Mouse (Mus musculus): ENCODE measurements around the gene Thoc5.

Thoc5 gene

DNA sequence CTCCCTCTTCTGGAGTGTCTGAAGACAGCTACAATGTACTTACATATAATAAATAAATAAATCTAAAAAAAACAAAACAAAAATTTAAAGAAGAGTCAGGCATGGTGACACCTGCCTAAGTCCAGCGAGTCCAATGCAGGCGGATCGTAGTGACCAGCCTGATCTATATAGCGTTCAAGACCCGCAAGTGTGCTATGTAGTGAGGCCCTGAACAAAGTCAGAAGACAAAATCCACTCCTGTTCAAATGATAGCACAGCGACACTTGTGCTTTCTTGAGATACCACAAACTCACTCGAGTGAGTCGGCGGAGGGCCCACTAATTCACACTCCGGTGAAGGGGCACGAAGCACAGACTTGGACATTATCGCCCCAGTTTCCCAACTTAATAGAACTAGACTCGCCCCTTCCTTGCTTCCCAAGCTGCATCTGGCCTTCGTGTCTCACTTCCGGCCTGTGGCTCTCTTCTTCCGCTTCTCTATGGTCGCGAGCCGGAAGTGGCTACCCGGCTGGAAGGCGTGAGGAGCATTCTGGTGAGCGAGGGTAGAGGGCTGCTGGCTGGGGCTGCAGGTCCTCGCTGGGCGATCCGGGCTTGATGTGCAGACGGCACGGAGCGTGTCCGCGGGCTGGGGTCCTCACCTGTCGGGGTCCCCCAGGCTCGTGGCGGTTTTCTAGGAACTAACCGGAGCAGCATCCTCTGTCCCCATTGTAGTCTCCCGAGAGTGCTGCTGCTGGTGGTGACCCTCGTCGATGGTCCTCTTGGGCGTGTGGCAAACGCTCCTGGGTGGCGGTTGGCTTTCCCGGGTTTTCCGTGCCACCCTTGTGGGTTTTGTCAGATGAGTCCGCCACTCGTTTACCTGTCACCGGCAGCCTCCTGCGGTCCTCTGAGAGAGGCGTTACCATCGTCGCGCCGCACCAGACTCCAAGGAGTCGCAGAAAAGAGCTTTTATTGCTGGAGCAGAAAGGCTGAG, at the start of gene Thoc5:
Gene Thoc5, plus strand, starts transcription at position 473 of the 969 bp plus-strand sequence.
- peak; percentile 86 for DNase-seq

DNA sequence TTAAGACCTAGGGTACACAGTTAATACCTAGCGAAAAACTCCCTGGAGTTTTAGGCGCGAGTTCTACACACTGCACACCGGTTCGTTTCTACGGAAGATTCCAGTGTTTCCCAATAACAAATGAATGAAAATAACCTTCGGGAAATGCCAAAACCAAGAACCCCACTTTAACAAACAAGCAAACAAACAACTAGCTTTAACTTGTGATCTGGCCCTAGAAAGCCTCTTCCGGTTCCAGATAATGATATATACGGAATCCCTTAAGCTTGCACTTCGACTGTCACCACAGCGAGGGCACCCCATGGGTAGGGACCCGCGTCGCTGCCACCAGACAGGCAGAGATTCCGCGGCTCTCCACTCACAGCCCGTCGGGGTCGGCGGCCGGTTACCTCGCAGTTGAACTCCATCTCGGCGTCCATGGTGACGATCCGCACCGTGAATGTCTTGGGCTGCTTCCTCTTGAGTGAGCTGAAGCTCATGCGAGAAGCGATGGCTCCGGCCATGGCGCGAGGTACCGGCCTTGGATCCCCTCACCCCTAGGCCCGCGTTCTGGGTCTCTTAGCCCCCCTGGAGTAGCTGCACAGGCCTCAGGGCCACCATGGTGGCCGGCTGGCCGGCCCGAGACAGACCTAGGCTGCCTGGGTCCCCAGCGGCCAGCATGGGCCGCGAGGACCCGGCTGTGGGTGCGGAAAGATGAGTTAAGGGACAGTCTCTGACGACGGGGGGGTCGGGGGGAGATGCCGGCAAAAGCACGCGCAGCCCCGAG, 46.5 kb upstream of the Thoc5 start:
- DNase-seq, result peak; percentile 44

DNA sequence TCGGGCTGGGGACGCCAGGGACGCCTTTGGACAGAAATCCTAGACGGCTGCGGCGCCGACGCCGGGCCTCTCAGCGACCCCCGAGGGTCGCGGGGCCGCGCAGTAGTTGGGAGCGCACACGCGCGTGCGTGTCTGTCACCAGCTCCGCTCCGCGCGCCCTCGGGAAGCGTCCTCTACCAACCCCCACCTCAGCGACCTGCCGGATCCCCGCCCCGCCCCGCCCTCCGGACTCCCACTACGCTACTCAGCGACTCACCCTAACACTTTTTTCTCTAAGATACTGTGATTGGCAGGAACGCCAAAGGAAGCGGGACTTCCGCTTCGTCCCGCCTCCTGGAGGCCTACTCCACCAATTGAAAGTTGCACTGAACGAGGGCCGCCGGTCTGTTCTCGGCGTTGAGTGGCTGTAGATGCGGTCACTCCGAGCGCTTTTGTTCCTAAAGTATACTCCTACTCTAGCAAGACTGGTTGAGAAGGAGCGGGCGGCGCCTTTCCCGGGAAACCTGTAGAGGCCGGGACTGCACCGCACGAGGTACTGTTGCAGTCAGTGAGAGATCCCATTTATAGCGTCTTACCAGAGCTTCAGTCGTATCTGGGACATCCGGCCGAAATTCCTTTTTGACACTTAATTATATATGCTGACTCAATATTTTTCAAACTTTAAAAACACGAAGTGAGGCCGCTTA, 45.7 kb upstream of the Thoc5 start, which contains the start of gene Nf2:
Gene Nf2, minus strand, starts transcription at position 279 of the 686 bp plus-strand sequence.
- peak; percentile 99 for DNase-seq

DNA sequence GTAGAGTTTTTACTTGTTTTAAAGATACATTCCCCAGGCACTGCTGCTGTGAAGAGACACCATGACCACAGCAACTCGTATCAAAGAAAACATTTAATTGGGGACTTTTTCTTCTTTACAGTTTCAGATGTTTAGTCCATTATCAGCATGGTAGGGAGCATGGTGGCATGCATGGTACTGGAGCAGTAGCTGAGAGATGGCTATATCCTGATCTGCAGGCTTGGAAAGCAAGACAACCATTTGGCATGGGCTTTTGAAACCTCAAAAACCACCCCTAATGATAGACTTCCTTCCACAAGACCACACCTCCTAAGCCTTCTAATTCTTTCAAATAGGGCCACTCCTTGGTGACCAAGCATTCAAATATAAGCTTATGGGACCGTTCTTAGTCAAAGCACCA, 44.7 kb upstream of the Thoc5 start:
- DNase-seq, result no peak

DNA sequence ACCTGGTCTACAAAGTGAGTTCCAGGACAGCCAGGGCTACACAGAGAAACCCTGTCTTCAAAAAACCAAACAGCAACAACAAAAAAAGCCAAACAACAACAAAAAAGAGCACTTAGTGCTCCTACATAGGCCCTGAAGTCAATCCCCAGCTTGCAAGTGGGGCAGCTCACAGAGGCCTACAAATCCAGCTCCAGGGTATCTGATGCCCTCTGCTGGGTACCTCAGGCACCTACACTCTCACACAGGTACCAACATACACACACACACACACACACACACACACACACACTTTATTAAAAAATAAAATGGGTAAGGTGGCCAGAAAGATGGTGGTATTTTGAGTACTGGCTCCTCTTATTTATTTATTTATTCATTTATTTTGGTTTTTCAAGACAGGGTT, 42.1 kb upstream of the Thoc5 start:
- no peak for DNase-seq

DNA sequence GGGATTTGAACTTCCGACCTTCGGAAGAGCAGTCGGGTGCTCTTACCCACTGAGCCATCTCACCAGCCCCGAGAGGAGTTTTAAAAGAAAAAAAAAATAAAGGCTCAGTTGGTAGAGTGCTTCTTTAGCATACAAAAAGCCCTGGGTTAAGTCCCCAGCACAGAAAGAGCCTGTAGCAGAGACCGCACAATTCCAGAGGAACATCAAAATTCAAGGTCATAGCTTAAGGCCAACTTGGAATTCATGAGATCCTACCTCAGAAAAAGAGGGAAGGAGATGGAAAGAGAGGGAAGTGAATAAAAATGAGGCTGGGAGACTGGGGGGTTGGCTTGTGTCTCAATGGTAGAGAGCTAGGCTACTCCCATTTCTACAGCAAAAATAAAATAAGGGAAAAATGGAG, 40.9 kb upstream of the Thoc5 start:
- no peak for DNase-seq

DNA sequence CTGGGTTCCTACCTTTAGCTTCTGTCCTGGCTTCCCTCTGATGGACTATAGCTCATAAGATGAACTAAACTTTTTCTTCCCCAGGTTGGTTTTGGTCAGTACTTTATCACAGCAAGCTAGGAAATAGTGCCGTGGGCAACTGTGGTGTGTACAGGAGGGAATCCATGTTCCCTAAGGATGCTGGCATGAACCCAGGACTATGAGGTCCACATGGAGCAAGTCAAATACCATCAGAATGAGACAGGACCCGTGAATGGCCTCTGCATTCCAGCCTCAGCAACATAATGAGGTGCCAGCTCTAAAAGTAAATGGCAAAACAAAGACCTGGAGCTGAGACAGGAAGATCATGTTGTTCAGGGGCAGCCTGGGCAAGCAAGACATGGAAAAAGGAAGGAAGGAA, 36.7 kb upstream of the Thoc5 start:
- DNase-seq, result no peak

DNA sequence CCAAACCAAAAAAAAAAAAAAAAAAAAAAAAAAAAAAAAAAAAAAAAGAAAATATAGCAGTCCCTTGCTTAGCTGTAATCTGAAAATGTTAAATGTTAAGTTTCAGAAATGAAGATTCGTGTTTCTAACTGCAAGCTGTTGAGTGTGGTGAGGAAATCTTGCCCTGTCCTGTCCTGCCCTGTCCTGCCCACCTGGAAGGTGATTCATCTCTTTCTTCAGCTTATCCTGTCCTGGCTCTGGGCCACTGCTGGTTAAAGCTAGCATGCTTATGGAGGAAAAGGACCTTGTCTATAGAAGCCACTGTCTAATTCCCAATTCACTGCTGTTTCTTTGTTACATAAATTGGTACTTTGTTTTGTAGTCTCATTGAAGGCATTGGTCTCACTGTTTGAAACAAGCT, 34.1 kb upstream of the Thoc5 start:
- no peak for DNase-seq

DNA sequence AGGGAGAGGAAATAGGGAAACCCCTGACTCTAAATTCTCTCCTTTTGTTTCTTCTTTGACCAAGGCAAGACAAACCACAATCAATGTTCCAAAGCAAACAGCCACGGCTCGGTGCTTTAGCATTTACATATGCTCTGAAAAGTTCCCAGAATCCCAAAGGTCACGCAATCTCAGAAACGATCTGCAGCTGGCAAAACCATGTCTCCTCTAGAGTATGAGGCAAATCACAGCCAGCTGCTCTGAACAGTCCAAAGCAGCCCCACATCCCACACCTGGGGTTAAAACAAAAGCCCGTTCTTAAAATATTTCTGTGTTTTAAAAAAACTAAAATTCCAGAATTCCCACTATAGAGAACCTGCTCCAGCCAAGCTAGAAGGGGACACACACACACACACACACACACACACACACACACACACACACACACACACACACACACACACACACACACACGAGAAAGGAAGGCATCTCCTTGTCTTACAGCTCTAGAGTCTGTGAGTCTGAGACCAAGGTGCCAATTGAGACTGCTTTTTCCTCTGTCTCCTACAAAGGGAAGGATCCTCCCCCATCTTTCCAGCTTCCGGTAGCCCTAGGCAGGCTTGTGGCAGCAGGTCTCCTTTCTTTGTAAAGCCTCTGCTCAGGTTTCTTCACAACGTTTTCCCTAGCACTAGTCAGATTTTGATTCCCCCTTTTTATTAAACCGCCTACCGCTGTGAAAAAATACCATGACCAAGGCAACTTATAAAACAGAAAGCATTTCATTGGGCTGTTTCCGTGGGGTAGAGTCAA, 33.1 kb upstream of the Thoc5 start:
- no peak for DNase-seq

DNA sequence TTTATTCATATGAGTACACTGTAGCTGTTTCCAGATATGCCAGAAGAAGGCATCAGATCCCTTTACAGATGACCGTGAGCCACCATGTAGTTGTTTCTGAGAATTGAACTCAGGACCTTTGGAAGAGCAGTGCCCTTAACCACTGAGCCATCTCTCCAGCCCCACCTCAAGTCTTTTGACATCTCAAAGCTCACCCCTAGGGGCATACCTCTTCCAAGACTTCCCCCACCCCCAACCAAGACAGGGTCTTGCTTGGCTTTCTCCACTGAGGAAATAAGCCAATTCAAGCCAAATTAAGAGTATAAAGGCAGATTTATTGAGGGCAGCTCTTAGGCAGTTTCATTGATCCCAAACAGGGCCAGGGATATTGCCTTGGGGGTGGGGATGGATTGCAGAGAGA, 32.4 kb upstream of the Thoc5 start:
- no peak for DNase-seq

DNA sequence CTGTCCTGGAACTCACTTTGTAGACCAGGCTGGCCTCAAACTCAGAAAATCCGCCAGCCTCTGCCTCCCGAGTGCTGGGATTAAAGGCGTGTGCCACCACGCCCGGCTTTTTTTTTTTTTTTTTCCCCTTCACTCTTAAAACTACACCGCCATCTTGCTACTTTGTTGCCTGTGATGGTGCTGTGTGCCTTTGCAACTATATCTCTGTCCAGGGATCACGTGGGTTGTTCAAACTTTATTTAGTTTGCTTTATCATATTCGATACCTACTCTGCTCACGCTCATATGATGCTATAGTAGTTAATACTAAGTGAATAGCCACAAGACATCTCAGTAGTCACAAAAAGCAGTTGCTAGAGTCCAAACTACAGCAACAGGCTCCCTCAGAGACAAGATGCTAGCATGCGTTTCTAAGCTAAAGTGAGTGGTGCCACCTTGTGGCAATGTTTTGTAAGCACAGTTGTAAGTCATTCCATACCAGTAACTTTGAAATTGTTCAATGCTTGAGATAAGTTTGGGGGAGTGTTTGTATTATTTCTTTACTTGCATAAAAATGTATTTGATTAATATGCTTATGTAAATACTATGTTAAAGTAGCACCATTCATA, 29.4 kb upstream of the Thoc5 start:
- peak; percentile 79 for DNase-seq

DNA sequence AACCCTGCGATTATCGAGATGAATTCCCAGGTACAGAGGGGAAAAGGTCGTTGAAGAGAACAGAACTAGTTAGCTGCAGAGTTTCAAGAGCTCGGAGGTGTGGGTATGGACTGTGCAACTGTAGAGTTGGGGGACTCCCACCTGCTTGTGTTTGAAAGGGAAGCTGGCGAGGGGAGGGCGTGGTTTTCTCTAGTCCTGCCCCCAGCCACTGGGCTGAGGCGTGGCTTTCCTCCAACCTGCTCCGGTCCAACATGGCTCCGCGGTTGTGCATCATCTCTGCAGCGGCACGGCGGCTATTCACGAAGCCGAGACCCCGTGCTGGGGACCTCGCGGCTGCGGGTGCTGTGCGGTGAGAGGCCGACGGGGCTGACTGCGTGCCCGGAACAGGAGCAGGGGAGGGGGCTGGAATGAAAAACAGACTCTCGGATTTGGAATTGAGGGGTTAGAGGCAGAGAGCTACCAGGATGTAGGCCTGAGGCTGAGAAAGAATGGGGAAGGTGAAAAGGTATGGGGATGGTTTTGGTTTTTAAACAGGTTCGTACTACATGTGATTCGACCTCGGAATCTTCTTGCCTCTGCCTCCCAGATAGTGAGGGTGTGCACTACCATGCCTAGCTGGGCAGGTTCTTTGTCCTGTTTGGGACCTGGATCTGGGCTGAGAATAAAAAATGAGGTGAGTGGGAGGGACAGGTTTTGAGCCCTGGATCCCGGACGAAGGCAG, 21.2 kb upstream of the Thoc5 start, which contains the start of gene Nipsnap1:
Gene Nipsnap1, plus strand, starts transcription at position 197 of the 721 bp plus-strand sequence.
- DNase-seq, result peak; percentile 83

DNA sequence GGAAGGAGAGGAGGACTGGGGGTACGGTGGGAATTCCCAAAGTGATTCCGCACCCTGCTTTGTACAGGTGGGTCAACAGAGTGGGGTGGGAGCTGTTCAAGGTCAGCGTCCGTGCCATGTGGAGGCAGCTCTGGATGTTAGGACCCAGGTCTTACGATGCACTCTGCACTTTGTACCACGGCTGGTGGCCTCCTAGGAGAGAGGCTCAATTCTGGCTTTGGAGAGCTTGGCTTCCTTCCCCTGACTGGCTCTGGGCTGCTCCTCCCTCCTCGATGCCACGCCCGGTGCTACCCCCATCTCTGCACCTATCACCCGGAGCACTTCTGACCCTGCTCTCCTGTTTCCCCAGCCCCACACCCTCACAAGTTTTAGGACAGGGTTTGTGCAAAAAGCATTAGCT, 20.6 kb upstream of the Thoc5 start:
- DNase-seq, result peak; percentile 11

DNA sequence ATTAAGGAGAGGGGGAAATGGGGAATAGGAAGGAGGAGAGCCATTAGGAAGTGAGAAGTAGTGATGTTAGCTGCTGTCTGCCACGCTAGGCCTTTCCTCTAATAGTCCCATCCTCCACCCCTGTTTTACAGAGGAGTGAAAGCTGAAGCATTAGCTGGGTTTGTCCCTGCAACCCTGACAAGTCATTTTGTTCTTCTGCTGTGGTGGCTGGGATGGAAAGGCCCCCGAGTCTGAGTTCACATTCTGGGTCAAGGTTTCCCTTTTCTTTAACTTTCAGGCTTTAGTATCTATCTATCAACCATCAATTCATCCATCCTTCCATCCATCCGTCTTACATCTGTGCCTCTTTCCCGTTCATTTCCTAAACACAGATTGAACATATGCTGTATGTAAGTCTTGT, 14.0 kb upstream of the Thoc5 start:
- DNase-seq, result no peak

DNA sequence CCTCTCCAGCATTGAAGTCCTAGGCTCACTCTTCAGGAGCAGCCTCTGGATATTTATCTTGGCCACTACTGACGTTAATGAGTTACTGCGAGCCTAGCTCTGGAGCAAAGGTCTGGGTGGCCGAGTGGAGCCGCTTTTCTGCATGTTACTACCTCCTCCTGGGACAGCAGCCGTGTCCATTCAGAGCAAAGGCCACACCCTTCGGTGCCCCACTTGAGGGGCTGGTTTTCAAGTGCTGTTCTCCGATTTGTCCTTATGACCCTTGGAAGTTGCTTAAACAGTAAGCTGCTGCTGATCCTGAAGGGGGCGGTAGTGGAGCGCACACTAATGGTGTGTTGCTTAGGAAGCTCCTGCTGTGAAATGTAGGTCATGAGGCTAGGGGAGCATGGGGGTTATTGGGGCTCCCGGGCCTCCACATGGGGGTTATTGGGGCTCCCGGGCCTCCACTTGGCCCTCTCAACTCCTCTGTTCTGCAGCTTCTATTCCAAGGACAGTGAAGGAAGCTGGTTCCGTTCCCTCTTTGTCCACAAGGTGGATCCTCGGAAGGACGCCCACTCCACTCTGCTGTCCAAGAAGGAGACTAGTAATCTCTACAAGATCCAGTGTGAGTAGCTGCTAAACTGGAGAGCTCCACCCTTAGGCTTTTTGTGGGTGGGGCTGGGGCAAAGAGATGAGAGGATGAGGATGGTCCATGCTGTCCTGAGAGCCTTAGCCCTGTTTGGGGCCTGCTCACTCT, 12.1 kb upstream of the Thoc5 start:
- peak; percentile 82 for DNase-seq

DNA sequence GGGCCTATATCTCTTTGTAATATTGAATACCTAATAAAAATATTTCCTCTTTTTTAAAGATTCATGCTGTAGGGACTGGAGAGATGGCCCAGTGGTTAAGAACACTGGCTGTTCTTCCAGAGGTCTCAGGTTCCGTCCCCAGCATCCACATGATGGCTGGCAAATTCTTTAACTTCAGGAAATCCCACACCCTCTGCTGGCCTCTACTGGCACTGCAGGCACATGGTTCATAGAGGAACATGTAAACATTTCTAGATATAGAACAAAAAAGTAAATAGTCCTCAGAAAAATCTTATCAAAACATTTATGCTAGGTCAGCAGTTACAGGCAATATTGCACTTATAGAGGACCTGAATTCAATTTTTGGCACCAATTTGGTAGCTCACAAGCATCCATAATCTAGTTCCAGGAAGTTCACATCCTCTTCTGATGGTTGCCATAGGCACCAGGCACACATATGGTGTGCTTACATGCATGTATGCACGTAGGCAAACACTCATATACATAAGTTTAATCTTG, 9.7 kb upstream of the Thoc5 start:
- DNase-seq, result peak; percentile 65

DNA sequence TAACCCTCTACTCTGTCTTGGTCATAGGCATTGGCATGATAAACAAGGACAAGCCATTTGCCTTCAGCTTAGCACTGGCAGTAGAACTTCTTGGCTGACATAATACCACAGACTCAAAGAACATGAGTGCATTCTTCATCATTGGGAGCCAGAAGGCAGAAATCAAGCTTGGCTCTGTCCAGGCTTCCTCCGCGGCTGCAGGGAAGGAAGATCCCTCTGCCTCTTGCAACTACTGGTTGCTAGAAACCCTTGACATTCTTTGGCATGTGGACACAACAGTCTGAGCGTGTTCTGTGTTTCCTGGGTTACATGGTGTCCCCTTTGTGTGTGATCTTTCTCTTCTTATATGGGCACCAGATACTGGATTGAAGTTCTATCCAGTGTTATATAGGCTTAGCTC, 8.1 kb upstream of the Thoc5 start:
- DNase-seq, result no peak

DNA sequence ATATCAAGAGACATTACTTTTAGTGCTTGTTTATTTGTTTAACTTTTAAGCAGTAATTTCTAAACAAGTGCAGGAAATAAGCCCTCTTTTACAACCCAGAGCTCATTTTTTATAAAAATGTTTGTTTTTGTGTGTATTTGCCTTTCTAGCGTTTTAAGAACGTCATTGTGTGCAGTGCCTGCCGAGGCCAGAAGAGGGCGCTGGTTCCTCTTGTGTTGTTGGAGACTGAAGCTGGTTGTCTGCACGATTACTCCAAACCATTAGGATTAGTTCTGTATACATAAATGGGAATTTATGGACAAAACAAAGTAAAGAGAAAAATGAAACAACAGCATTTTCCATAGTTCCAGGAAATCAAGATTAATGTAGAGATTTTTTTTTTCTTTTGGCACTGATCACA, 5.3 kb downstream of the Thoc5 start:
- DNase-seq, result no peak

DNA sequence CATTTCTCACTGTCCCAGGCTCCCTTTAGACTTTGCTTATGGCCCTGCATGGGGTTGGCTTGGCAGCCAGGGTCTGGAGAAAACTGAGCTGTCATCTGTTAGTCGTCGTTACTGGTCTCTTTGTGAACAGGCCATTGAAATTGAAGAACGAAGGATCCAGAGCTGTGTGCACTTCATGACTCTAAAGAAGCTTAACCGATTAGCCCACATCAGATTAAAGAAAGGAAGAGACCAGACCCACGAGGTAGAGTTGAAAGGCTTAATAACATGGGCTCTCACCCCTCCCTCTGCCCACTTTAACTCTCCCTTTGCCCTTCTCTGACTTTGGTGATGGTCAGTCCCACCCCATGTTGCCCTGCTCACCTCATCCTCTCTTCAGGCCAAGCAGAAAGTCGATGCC, 6.8 kb downstream of the Thoc5 start:
- no peak for DNase-seq

DNA sequence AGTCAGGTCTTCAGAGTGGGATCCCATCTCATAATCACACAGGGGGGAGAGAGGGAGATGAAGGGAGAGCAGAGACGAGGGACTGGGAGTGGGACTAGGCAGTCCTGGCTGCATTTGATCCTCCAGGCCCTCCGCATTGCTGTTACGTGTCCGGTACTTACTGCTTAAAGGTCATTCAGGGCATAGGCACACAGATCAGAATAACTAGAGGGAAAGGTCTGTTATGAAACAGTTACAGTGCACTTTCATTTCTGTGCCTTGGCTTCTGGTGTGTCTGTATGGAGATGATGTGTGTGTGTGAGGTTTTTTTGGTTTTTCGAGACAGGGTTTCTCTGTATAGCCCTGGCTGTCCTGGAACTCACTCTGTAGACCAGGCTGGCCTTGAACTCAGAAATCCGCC, 11.1 kb downstream of the Thoc5 start:
- DNase-seq, result no peak

All from lung, postnatal 10 days (tissue).